Comparison of ENCODE assay signal across 23 mouse cellular contexts in the genomic region with DNA sequence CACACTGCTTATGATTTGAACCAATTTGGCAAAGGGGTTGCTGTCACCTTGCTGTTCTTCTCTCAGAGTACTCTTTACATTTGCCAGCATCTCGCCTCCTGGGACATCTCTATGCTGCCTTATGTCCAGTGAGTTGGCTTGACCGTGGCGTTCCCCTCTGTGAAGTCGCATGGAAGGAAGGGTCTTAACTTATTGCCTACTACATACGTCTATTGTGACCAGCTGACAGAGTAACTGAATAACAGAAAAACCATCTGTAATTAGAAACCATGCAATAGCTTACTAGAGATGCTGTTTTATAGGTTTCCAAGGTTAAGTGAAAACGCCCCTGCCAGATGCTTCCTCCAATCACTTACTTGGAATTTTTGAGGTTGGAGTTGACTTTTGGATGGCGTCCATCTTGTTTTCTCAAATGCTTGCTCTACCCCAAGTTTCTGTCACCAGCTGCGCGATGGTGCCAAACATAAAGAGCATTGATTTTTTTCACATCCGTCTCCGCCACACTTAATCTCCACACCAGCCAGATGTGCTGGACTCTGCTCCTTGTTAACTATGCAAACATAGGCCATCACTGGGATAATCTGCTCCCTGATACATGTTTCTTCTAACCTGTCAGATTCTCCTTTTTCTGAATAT.
A peak's percentile ranks its signal among the peaks of the same experiment; 100 is the strongest.
DNase-seq lines count a peak whose midpoint lies in the region; ATAC-seq lines count a peak whose summit lies in the region.
"Had no signal": no experiment of that assay in that cellular context is flagged by ENCODE, and none has a peak within 500 bp of the region (broad histone marks: within the 10 kb centered on the region; RNA-seq: fewer than 3 reads in every experiment).

No protein-coding gene starts in this region.

- no peak overlapping the region for H3K4me3 ChIP-seq in heart, embryonic 10.5 days
- no peak overlapping the region for H3K4me3 ChIP-seq in lung, embryonic 15.5 days
- H3K4me3 ChIP-seq: hindbrain, embryonic 12.5 days; intestine, embryonic 15.5 days; limb, embryonic 12.5 days; midbrain, embryonic 13.5 days; neural tube, embryonic 13.5 days had no signal

- H3K27ac ChIP-seq in heart, embryonic 10.5 days, result no peak overlapping the region
- no peak overlapping the region for H3K27ac ChIP-seq in lung, embryonic 15.5 days
- H3K27ac ChIP-seq: hindbrain, embryonic 12.5 days; hindbrain, postnatal 0 days; intestine, embryonic 15.5 days; kidney, postnatal 0 days; limb, embryonic 12.5 days; macrophage; midbrain, embryonic 13.5 days; neural tube, embryonic 13.5 days had no signal

- H3K4me1 ChIP-seq in heart, embryonic 10.5 days, result peaks cover 4% of the 10 kb centered on the region; the same call in 1 of the 2 replicates
- no peaks in the 10 kb centered on the region for H3K4me1 ChIP-seq in lung, embryonic 15.5 days
- H3K4me1 ChIP-seq: hindbrain, embryonic 12.5 days; intestine, embryonic 15.5 days; midbrain, embryonic 13.5 days; neural tube, embryonic 13.5 days had no signal

- 89% methylated on average over 11 of the region's 11 CpGs for WGBS in heart, embryonic 10.5 days
- 65% methylated on average over 11 of the region's 11 CpGs for WGBS in lung, embryonic 15.5 days

- H3K36me3 ChIP-seq in heart, embryonic 10.5 days, result no peaks in the 10 kb centered on the region
- no peaks in the 10 kb centered on the region for H3K36me3 ChIP-seq in lung, embryonic 15.5 days
- H3K36me3 ChIP-seq: hindbrain, embryonic 12.5 days; intestine, embryonic 15.5 days; limb, embryonic 12.5 days; midbrain, embryonic 13.5 days; neural tube, embryonic 13.5 days had no signal

- intact Hi-C loops in heart, postnatal 14 days (cut with DNase I), result loop anchor here (5.0 kb wide), 1 partner anchor 348 kb away; no protein-coding TSS in a partner anchor

- ATAC-seq in lung, embryonic 15.5 days (ENCODE audit: borderline replicate concordance, extremely low read depth, low FRiP score, low TSS enrichment), result peak; percentile 66; the same call in 1 of the 2 replicates
- ATAC-seq: forebrain, embryonic 14.5 days; hindbrain, postnatal 0 days; intestine, embryonic 15.5 days; midbrain, embryonic 13.5 days had no signal

- H3K9me3 ChIP-seq in heart, embryonic 10.5 days, result no peaks in the 10 kb centered on the region
- H3K9me3 ChIP-seq in lung, embryonic 15.5 days, result no peaks in the 10 kb centered on the region
- H3K9me3 ChIP-seq: hindbrain, embryonic 12.5 days; intestine, embryonic 15.5 days; limb, embryonic 12.5 days; midbrain, embryonic 13.5 days; neural tube, embryonic 13.5 days had no signal

- no peak overlapping the region for H3K9ac ChIP-seq in lung, embryonic 15.5 days
- H3K9ac ChIP-seq: hindbrain, embryonic 12.5 days; intestine, embryonic 15.5 days; limb, embryonic 12.5 days; midbrain, embryonic 13.5 days; neural tube, embryonic 13.5 days had no signal

- H3K4me2 ChIP-seq in lung, embryonic 15.5 days, result no peak overlapping the region
- H3K4me2 ChIP-seq: hindbrain, embryonic 12.5 days; intestine, embryonic 15.5 days; limb, embryonic 12.5 days; liver, embryonic 11.5 days; midbrain, embryonic 13.5 days; neural tube, embryonic 13.5 days had no signal

- DNase-seq in heart, adult 8-10 months (ENCODE audit: low spot score), result peak; percentile 33
- DNase-seq in heart, embryonic 10.5 days (ENCODE audit: low spot score), result no peak
- DNase-seq in lung, postnatal 25 days (ENCODE audit: low spot score), result no peak
- peak; percentile 79 for DNase-seq in adipocyte (ENCODE audit: low spot score)
- peak; percentile 8 to 31 for DNase-seq in heart, postnatal 14 days
- no peak for DNase-seq in thymus, adult 18-20 months
- no peak for DNase-seq in kidney, postnatal 14 days
- DNase-seq: cerebellum, adult 8-10 months; cerebellum, postnatal 25 days; kidney, adult 8-10 months; right cerebral cortex, postnatal 4 days had no signal

- peaks cover 25% of the 10 kb centered on the region for H3K27me3 ChIP-seq in heart, embryonic 10.5 days (ENCODE audit: insufficient read depth, poor library complexity, severe bottlenecking)
- H3K27me3 ChIP-seq in lung, embryonic 15.5 days, result no peaks in the 10 kb centered on the region
- H3K27me3 ChIP-seq: CH12.LX; hindbrain, embryonic 12.5 days; intestine, embryonic 15.5 days; limb, embryonic 12.5 days; midbrain, embryonic 13.5 days; neural tube, embryonic 13.5 days had no signal

Comparison
In these comparisons a context has a peak if more than half of its experiments do, and no peak if none do; other contexts are left out.
1. DNase-seq: peak in heart, adult 8-10 months (single experiment), adipocyte (single experiment) and heart, postnatal 14 days (2 of 2); none in heart, embryonic 10.5 days (single experiment), lung, postnatal 25 days (single experiment), thymus, adult 18-20 months (0 of 2) and kidney, postnatal 14 days (single experiment).